Mouse (Mus musculus): ENCODE data around the gene Ttc30a1.

The Ttc30a1 gene

DNA sequence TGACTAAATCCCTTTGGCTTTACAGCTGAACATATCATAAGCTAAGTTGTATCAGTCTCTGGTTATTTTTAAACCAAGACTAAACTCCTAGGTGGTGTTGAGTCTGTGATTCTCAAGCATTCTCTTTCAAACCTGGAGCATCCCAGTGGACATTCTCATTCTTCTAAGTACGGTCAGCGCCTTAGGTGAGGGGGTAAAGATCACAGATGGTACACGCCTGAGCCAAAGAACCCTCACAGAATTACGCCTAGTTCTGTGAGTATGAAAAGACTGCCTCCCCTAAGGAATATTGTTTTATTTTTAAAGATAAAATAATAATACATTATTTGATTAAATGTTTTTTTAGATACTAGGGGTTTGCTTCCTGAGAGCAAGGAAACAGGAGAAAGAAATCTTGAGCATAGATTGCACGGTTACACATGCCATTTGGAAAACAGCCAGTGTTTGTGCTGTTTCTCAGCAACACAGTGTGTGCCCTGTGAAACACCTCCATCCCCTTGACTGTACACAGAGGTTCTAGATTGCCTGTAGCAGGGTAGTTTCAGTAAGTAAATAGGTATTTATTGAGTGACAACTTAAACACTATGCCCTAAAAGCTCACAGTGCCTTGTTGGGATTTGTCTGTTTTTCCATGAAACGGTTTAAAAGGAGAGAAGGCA, 51.9 kb downstream of the Ttc30a1 start:
- DNase-seq: peak; percentile 66 to 80

DNA sequence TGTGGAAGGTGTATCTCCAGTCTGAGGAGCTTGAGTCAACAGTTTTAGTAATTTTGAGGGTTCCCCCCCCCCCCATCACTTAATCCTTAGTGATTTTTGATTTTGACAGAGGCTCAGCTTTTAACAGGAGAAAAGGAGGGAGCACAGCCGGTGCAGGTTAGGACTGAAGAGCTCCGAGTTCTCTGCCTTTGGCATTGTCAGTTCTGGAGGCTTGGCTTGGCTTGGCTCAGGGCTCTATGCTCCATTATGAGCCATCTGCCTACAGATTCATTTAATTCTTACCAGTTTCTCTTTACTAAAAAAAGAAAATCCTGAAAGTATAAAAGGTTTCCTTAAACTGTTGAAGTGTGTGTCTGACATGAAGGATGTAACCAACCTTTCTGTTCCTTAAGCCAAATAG, 52.6 kb downstream of the Ttc30a1 start:
- DNase-seq: peak; percentile 84 to 87

Data from cerebellum, postnatal 10 days (tissue).